Mouse (Mus musculus): ENCODE results near the gene Ndufa5.

DNA sequence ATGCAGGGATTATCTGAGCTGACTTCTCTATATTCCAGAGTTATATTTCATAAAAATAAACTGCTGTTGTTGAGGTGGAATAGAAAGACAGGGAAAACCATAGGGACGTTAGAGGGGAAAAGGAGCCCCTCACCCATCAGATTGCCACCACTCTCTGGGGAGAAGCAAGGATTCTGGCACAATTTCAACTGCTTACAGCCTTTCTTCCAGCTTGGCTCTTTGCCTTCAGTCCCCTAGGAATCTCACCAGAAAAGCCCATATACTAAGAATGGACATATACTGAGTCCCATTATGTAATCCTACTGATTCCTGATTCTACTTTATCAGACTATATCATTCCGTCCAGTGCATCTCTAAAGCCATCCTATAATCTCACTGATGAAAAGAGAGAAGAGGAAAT lies 23.7 kb downstream of the Ndufa5 start:
- TF ChIP-seq POLR2A (IDR thresholded peaks at IDR 0.05; ENCODE audit: control insufficient read depth, extremely low read depth, insufficient read depth, low read length, poor library complexity) (no peak), CTCF (IDR thresholded peaks at IDR 0.05; ENCODE audit: borderline replicate concordance, control insufficient read depth, extremely low read depth, insufficient read depth, low read length, poor library complexity) (no peak)

Data from thymus, adult 2 months (tissue).